Comparison of ENCODE assay signal across 22 mouse cellular contexts in genomic region chr9:52529444-52529915, GRCm38 (mm10).
DNase-seq lines count a peak whose midpoint lies in the region; ATAC-seq and TF ChIP-seq lines count a peak whose summit lies in the region.
"Had no signal": no experiment of that assay in that cellular context is flagged by ENCODE, and none has a peak within 500 bp of the region (broad histone marks: within the 10 kb centered on the region; RNA-seq: fewer than 3 reads in every experiment).

No protein-coding gene starts in this region.

- POLR2A ChIA-PET in Patski (lab: Charles Lee), result interaction anchor here (0.5 kb wide), 1 partner anchor 116 kb away, joined by 4 read pairs; no protein-coding TSS in a partner anchor

- no peaks in the 10 kb centered on the region for H3K36me3 ChIP-seq in limb, embryonic 14.5 days (ENCODE audit: control insufficient read depth, insufficient read depth, low read length)
- H3K36me3 ChIP-seq in forebrain, embryonic 12.5 days (replicated peaks), result no peaks in the 10 kb centered on the region
- H3K36me3 ChIP-seq in forebrain, embryonic 15.5 days, result no peaks in the 10 kb centered on the region
- H3K36me3 ChIP-seq: G1E; midbrain, embryonic 13.5 days; neural tube, embryonic 13.5 days; stomach, embryonic 15.5 days had no signal

- no peak overlapping the region for H3K9ac ChIP-seq in limb, embryonic 14.5 days (ENCODE audit: low read depth, low read length, severe bottlenecking)
- H3K9ac ChIP-seq in forebrain, embryonic 12.5 days, result no peak overlapping the region
- no peak overlapping the region for H3K9ac ChIP-seq in forebrain, embryonic 15.5 days (replicated peaks)
- H3K9ac ChIP-seq: midbrain, embryonic 13.5 days; neural tube, embryonic 13.5 days; stomach, embryonic 15.5 days had no signal

- no peak overlapping the region for H3K4me2 ChIP-seq in limb, embryonic 14.5 days (replicated peaks; ENCODE audit: low read depth, low read length, severe bottlenecking)
- H3K4me2 ChIP-seq in forebrain, embryonic 12.5 days, result no peak overlapping the region
- H3K4me2 ChIP-seq in forebrain, embryonic 15.5 days (replicated peaks), result no peak overlapping the region
- H3K4me2 ChIP-seq: heart, embryonic 11.5 days; midbrain, embryonic 13.5 days; neural tube, embryonic 13.5 days; stomach, embryonic 15.5 days had no signal

- peak; percentile 62 for ATAC-seq in Patski
- peak; percentile 65; the same call in 1 of the 2 replicates for ATAC-seq in limb, embryonic 14.5 days (ENCODE audit: low FRiP score, low read depth)
- no peak for ATAC-seq in forebrain, embryonic 12.5 days (ENCODE audit: low FRiP score)
- ATAC-seq in forebrain, embryonic 15.5 days (replicated peaks), result no peak
- ATAC-seq: forebrain, embryonic 14.5 days; intestine, postnatal 0 days; midbrain, embryonic 13.5 days had no signal

- no peaks in the 10 kb centered on the region for H3K27me3 ChIP-seq in Patski
- H3K27me3 ChIP-seq in limb, embryonic 14.5 days (ENCODE audit: control insufficient read depth, insufficient read depth, low read length), result no peaks in the 10 kb centered on the region
- no peaks in the 10 kb centered on the region for H3K27me3 ChIP-seq in forebrain, embryonic 12.5 days
- no peaks in the 10 kb centered on the region for H3K27me3 ChIP-seq in forebrain, embryonic 15.5 days
- H3K27me3 ChIP-seq: CH12.LX; midbrain, embryonic 13.5 days; neural tube, embryonic 13.5 days; stomach, embryonic 15.5 days had no signal

- CTCF ChIA-PET in Patski (lab: Charles Lee), result no interaction called here

- H3K4me1 ChIP-seq in limb, embryonic 14.5 days (ENCODE audit: control insufficient read depth, insufficient read depth, low read length), result 0 out of 2 replicates have a peak, but pooled peaks cover 2% of the 10 kb centered on the region
- H3K4me1 ChIP-seq in forebrain, embryonic 12.5 days, result no peaks in the 10 kb centered on the region
- no peaks in the 10 kb centered on the region for H3K4me1 ChIP-seq in forebrain, embryonic 15.5 days
- H3K4me1 ChIP-seq: midbrain, embryonic 13.5 days; neural tube, embryonic 13.5 days; stomach, embryonic 15.5 days had no signal

- 50% methylated on average over 6 of the region's 6 CpGs for WGBS in limb, embryonic 14.5 days
- WGBS in forebrain, embryonic 12.5 days, result 90% methylated on average over 6 of the region's 6 CpGs
- whole genome bisulfite sequencing in forebrain, embryonic 15.5 days, result 92% methylated on average over 6 of the region's 6 CpGs

- H3K4me3 ChIP-seq in limb, embryonic 14.5 days (replicated peaks; ENCODE audit: low read length), result no peak overlapping the region
- no peak overlapping the region for H3K4me3 ChIP-seq in forebrain, embryonic 12.5 days (replicated peaks)
- H3K4me3 ChIP-seq in forebrain, embryonic 15.5 days, result no peak overlapping the region
- H3K4me3 ChIP-seq: erythroblast, embryonic 14.5 days; midbrain, embryonic 13.5 days; neural tube, embryonic 13.5 days; stomach, embryonic 15.5 days had no signal

- in situ Hi-C loops in Patski (cut with MboI; ENCODE audit: low pct_unique_long_range_greater_than_20kb), result no loop called here

- TF ChIP-seq CTCF in Patski (IDR thresholded peaks at IDR 0.05), result no peak

- H3K27ac ChIP-seq in limb, embryonic 14.5 days (replicated peaks; ENCODE audit: low read depth, low read length), result no peak overlapping the region
- no peak overlapping the region for H3K27ac ChIP-seq in forebrain, embryonic 12.5 days
- H3K27ac ChIP-seq in forebrain, embryonic 15.5 days (replicated peaks), result no peak overlapping the region
- H3K27ac ChIP-seq: macrophage; midbrain, embryonic 13.5 days; neural tube, embryonic 13.5 days; stomach, embryonic 15.5 days had no signal

- TF ChIP-seq POLR2A in limb, embryonic 14.5 days (IDR thresholded peaks at IDR 0.05; ENCODE audit: borderline replicate concordance, extremely low read depth, insufficient read depth, insufficient read length), result no peak

- no peaks in the 10 kb centered on the region for H3K9me3 ChIP-seq in limb, embryonic 14.5 days (ENCODE audit: control insufficient read depth, low read length)
- H3K9me3 ChIP-seq in forebrain, embryonic 12.5 days, result no peaks in the 10 kb centered on the region
- no peaks in the 10 kb centered on the region for H3K9me3 ChIP-seq in forebrain, embryonic 15.5 days
- H3K9me3 ChIP-seq: G1E; midbrain, embryonic 13.5 days; neural tube, embryonic 13.5 days; stomach, embryonic 15.5 days had no signal

- DNase-seq in adrenal gland, adult 2 months, result peak; percentile 11
- DNase-seq in adrenal gland, postnatal 4 days (ENCODE audit: low spot score in 2 of 2), result no peak
- DNase-seq in 3134 (ENCODE audit: extremely low read depth, insufficient read length, low spot score), result peak; percentile 75
- peak; percentile 24 for DNase-seq in Patski (ENCODE audit: low read depth, low spot score)
- peak; percentile 22 for DNase-seq in limb, embryonic 14.5 days (ENCODE audit: low spot score)
- DNase-seq: adrenal gland, postnatal 14 days; cerebellum, adult 9-11 months; gastrocnemius, postnatal 10 days; kidney, postnatal 25 days; thymus, postnatal 36 days had no signal

Comparison
In these comparisons a context has a peak if more than half of its experiments do, and no peak if none do; other contexts are left out.
1. DNase-seq: peak in adrenal gland, adult 2 months (single experiment), 3134 (single experiment), Patski (single experiment) and limb, embryonic 14.5 days (single experiment); none in adrenal gland, postnatal 4 days (0 of 2).
2. ATAC-seq: peak in Patski (single experiment) and limb, embryonic 14.5 days (single experiment); none in forebrain, embryonic 12.5 days (single experiment) and forebrain, embryonic 15.5 days (single experiment).